Mouse (Mus musculus) bone marrow macrophage, adult 2 months (primary cell): ENCODE measurements at regions not wholly inside any gene's neighbourhood (a gene's known extent, or its start where the extent isn't known, plus 50 kb on each side); places are given as distances from the start of the nearest gene placed in this dataset.

ENCODE experiments used
- H3K27ac ChIP-seq: 2 replicates; pipeline ENCODE4 v1.5.1; 2012; ENCODE audit warnings: low read depth, low read length; ENCODE audit not compliant: insufficient read depth
- H3K4me1 ChIP-seq: 2 replicates; pipeline ENCODE4 v1.6.1; 2012; ENCODE audit warnings: low read length; ENCODE audit not compliant: control insufficient read depth, insufficient read depth
- H3K4me3 ChIP-seq: 2 replicates; pipeline ENCODE4 v1.5.1; 2012; ENCODE audit warnings: mild to moderate bottlenecking, low read length, moderate library complexity; ENCODE audit not compliant: insufficient read depth
- CTCF ChIP-seq: IDR thresholded peaks from 2 replicates; pipeline ENCODE4 v1.5.1; 2012; ENCODE audit warnings: low read depth, mild to moderate bottlenecking, low read length, moderate library complexity
- POLR2A ChIP-seq: IDR thresholded peaks from 2 replicates; pipeline ENCODE4 v1.6.1; 2012; ENCODE audit warnings: mild to moderate bottlenecking, low read depth, low read length, borderline replicate concordance

GRCm38 (mm10) chr12:107028985-107029384, 459.4 kb upstream of the 3110018I06Rik start:
- no peak overlapping the region for H3K27ac ChIP-seq
- TF ChIP-seq CTCF (no peak), POLR2A (no peak)
- H3K4me1 ChIP-seq: no peaks in the 10 kb centered on the region
- H3K4me3 ChIP-seq: no peak overlapping the region

GRCm38 (mm10) chr12:107036357-107036756, 452.1 kb upstream of the 3110018I06Rik start:
- Histone ChIP-seq H3K27ac (no peak overlapping the region), H3K4me1 (no peaks in the 10 kb centered on the region), H3K4me3 (no peak overlapping the region)
- TF ChIP-seq POLR2A: no peak
- no peak for TF ChIP-seq CTCF

GRCm38 (mm10) chr12:107041927-107042652, 446.3 kb upstream of the 3110018I06Rik start:
- TF ChIP-seq CTCF (no peak), POLR2A (no peak)
- H3K27ac ChIP-seq: no peak overlapping the region
- no peak overlapping the region for H3K4me3 ChIP-seq
- no peaks in the 10 kb centered on the region for H3K4me1 ChIP-seq

DNA sequence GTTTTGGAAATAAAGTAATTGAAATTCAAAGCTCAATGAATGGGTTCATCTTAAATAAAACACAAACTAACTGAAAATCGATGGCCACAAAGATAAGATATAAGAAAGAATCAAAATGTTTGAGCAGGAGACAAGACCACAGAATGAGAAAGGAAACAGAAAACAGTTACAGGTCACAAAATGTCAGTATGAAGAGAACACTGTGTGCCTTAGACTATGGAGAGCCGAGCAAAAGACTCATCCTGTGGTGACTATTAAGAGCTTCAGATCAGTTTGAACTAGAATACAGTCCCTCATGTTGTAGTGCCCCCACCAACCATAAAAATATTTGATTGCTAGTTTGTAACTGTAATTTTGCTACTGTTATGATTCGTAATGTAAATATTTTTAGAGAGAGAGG, 441.9 kb upstream of the 3110018I06Rik start:
- Histone ChIP-seq H3K27ac (no peak overlapping the region), H3K4me1 (no peaks in the 10 kb centered on the region), H3K4me3 (no peak overlapping the region)
- TF ChIP-seq POLR2A: no peak
- TF ChIP-seq CTCF: no peak

- Histone ChIP-seq H3K4me1 (no peaks in the 10 kb centered on the region), H3K27ac (no peak overlapping the region), H3K4me3 (no peak overlapping the region)
- TF ChIP-seq POLR2A (no peak), CTCF (no peak)
These were observed 441.3 kb upstream of the 3110018I06Rik start for GRCm38 (mm10) chr12:107047059-107047531.

DNA sequence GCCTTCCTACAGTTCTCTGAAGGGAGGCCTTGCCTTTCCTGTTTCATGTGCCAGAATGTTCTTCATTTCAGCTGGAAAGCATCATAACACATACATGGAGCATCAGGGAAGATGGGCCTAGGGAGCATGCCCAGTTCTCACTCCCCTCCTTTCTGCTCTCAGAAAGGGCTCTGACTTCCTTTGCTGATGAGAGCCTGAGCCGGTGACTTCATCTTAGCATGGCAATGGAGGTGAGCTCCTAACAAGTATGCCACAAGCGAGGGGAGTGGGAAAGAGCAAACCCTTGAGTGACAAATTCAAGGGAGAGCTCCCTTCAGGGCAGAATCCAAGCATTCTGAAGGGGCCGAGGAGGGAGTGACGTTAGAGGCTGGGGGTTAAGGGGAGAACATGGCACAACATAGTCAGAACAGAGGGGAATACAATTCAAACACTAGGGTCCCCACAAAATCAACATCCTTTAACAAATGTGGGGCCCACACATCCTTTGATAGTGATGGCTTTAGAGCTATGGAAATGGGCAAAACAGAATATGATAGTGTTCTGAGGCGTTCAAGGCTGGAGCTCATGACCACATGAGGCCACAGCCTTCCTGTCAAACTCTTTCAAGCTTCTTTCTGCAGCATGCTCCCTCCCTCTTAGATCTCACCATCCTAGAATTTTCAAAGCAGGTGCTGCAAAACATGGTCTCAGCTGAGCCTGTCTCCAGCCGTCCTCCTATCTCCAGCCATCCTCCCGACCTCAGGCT, 437.4 kb upstream of the 3110018I06Rik start:
- H3K27ac ChIP-seq: no peak overlapping the region
- H3K4me1 ChIP-seq: no peaks in the 10 kb centered on the region
- TF ChIP-seq POLR2A (no peak), CTCF (no peak)
- H3K4me3 ChIP-seq: no peak overlapping the region

DNA sequence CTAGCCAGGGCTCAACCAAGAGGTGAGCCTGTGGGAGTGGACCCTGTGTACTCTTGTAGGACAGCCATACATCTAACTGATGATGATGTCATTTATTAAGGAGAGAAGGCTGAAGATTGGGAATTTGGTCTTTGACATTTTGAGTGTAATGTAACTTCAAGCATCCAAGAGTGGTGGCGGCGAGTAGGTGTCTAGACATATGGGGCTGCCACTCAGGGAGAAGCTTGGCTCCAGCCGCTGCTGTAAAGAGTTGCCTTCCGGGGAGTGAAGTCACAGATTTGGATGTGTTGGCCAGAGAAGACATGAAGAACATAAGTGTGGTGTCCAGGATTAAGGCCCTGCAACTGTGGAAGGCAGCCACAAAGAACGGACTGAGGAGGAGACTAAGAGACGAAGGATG, 436.3 kb upstream of the 3110018I06Rik start:
- Histone ChIP-seq H3K4me3 (no peak overlapping the region), H3K4me1 (no peaks in the 10 kb centered on the region), H3K27ac (no peak overlapping the region)
- TF ChIP-seq CTCF: no peak
- TF ChIP-seq POLR2A: no peak

- Histone ChIP-seq H3K27ac (no peak overlapping the region), H3K4me3 (no peak overlapping the region), H3K4me1 (no peaks in the 10 kb centered on the region)
- no peak for TF ChIP-seq POLR2A
These were observed 431.9 kb upstream of the 3110018I06Rik start for GRCm38 (mm10) chr12:107056553-107056952.

DNA sequence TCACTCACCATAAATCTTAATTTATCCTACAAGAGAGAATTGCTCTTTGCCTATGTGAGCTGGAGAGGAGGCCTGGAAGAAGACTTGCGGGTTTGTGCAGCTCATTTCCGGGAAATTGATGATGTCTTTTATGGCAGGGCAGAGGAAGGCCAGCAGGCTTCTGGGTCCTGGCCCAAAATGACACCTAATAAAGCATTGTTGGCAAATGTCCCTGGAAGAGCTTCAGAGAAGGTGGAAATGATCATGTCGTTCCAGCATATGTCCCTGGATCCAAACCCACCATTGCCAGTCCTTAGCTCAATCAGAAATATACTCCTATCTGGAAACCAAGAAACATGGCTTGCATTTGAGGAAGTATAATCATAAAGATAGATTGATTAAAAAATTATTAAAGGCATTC, 427.9 kb upstream of the 3110018I06Rik start:
- no peak overlapping the region for H3K4me3 ChIP-seq
- H3K4me1 ChIP-seq: no peaks in the 10 kb centered on the region
- no peak overlapping the region for H3K27ac ChIP-seq
- TF ChIP-seq POLR2A (no peak), CTCF (no peak)

DNA sequence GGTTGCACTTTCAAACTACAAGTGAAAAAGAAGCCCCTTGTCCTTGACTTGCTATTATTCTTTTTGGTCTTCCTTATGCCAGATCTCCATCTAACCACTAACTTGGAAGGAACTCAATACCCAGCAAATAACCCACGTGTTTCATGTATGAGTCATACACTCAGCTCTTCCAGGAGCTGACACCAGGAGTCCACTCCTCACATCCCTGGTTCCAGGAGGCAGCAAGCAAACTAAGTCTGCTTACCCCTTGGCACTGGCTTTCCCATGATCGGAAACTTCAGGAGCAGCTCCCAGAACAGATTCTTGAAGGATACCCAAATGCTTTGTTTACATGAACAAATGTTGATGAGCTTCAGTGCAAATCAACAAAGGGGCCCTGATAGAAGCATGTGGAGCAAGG, 421.1 kb upstream of the 3110018I06Rik start:
- TF ChIP-seq CTCF: no peak
- TF ChIP-seq POLR2A: no peak

DNA sequence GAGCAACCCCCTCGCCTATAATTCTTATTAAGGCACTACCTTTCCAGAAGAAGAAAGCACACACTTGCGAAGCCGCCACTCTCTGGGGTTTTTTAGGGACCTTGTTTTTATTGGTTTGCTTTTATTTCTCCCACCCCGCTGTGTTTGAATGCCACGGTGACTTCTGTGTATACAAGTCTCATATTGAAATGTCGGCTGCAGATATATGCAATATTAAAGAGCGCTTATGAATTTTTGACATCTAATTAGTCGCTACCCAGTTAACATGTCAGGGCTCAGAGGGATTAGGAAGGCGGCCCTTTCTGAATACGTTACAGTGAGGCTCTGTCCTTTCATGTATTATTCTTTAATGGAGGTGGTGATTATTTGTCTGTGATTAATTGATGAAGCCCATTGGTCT, 405.9 kb upstream of the 3110018I06Rik start:
- TF ChIP-seq POLR2A (no peak), CTCF (no peak)
- Histone ChIP-seq H3K27ac (no peak overlapping the region), H3K4me3 (no peak overlapping the region), H3K4me1 (no peaks in the 10 kb centered on the region)

More for the DNA sequence above, 421.1 kb upstream of the 3110018I06Rik start:
- Histone ChIP-seq H3K4me1 (no peaks in the 10 kb centered on the region), H3K27ac (no peak overlapping the region), H3K4me3 (no peak overlapping the region)
